Mouse (Mus musculus) CD4-positive, CD25-positive, alpha-beta regulatory T cell, adult 4 months (primary cell): ENCODE measurements at regions not wholly inside any gene's neighbourhood (a gene's known extent, or its start where the extent isn't known, plus 50 kb on each side); places are given as distances from the start of the nearest gene placed in this dataset.

Experiments
- ATAC-seq: one replicate; pipeline ENCODE4 v1.8.0; 2017

DNA sequence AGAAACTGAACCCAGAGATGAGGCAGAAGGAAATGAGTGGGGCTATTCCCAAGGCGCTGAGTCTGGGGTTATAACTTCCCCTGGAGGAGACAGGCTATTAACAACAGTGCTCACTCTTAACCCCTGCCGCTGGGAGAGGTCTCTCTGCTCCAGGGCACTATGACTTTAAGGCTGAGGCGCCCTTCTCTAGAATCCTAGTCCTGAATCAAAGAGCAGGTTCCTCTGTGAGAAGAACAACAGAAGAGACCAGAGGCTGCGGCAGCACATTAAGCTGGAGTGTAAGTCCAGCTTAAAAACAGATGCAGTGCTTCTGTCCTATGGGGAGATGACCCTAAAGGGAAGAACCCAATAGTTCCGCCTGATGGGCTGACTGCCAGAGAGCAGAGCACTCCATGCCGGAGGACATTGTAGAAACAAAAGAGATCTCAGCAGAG is 173.4 kb upstream of the Klf7 start:
- no peak for ATAC-seq

DNA sequence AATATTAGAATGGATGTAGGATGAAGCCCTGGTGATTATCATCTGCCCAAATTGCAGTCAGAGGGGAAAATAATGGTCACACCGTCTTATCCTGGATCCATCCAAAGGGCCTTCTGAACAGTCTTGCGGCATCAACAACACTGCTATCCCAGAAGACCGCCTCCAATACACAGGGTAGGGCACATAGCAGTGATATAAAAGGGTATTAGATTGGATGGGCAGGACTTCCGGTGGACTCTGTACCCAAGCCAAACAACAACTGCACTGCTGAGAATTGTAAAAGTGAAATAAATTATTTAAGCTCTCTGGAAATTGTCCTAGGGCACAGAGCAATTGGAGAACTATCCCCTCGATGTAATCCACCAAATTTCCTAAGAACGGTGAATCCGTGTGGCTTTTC is 173.0 kb upstream of the Klf7 start:
- ATAC-seq, result no peak

DNA sequence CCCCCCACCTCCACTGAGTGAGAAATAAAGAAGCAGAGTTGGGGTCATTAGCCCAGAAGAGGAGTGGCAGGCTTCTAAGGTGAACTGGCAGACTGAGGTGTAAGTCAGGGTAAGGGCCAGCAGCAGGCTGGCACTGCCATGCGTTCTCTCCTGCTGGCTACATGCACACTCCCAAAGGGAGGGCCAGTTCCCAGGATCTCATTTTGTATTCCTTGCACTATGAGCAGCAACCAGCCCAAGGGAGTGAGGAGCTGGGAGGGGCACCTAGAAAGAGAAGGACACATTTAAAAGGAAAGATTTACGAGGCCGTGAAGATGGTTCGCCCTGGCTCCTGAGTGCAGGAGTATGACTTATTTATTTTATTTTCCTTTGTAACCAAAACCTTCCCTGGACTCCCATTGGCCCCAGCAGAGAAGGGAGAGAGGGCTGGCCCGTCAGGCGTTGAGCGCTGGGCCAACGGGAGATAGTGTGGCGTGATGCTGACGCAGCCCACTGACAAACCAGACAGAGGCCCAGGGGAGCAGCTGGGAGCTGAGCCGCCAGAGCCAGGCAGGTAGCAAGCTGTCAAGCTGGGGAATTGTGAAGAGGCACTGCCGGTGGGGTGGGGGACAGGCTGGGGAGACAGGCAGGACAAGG is 166.8 kb upstream of the Klf7 start:
- no peak for ATAC-seq

DNA sequence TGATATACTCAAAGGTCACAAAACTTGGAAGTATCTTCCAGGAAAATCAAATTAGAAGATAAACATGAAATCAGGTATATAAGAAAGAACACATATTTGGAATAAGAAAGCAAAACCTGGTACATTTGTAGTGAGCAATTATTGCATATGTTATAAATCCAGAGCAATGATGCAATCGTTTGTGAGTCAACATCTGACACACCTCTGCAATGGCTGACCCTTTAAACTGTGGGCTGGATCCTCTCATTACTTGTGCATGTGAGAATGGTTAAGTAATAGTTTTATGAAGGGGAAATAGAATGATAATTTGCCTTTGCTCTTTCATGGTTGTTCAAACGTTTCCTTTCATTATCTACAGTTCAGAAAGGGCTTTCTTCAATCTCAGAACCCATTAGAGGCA is 165.0 kb upstream of the Klf7 start:
- ATAC-seq, result no peak

- no peak for ATAC-seq
Observed at GRCm38 (mm10) chr1:64284656-64285055, 162.6 kb upstream of the Klf7 start.

- no peak for ATAC-seq
Observed at GRCm38 (mm10) chr1:64275865-64276264, 153.8 kb upstream of the Klf7 start.

- no peak for ATAC-seq
Observed at GRCm38 (mm10) chr1:64275086-64275802, 153.2 kb upstream of the Klf7 start.

DNA sequence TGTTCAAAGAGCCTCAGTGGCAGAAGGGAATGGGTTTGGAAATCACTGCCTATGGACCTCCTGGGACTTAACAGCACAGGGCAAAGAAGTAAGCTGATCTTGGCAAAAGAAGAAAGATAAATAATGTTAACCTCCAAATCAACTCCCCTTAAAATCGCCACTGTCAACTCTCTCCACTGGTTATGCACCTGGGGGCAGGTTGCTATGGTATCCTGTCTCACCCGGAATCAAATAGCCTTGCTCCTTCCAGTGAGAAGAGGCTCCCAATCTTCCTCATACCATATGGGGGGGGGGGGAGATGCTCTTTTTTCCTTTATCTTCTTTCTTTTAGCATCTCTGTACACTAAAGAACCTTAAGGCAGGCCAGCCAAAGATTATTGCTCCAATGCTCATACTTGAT is 135.2 kb upstream of the Klf7 start:
- no peak for ATAC-seq

DNA sequence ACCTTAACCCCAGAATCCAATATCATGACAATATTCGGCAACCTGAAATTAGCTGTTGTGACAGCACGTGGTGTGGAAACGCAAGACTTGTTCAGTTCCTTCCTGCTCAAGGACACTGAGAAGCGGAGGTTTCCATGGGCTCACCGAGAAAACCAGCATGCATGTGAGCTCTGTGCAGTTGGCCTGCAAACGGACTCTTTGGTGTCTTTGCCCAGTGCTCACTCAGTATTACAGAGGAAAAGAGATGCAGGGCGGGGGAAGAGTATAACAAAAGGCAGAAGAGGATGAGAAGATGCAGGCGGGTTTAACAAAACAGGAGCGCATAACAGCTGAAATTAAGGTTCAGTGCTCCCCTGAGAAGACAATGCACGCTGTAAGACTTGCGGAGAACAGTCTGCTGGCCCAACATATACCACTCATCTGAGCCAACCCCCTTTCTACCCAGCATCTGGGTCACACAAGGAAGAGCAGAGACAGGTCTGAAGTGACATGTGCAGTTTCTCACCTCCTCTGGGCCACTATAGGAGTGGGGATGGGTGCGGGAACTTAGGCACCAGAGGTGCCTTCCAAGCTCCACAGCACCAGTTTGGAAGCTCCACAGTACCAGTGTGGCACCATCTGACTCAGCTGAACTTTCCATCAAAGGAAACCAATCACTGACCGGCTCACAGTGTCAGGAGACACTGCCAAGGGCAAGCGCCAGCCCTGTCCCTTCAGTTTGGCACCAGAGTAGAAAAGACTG is 133.6 kb upstream of the Klf7 start:
- ATAC-seq, result no peak

DNA sequence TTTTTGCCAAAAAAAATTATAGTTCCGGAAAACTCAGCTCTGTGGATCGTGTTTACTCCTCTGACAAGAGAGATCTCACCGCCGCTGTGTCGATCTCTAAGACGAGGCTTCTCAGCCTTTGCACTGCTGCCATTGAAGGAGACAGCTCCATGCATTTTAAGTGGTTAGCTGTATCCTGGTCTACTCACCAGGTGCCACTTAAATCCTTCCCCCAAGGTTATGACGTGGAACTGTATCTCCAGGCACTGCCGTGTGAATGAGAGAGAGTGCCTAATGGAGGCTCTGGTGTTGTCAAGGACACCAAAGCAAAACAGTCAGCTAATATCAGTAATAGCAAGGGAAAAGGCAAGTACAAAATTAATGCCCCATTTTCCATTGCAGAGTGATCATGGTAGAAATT is 132.6 kb upstream of the Klf7 start:
- no peak for ATAC-seq

DNA sequence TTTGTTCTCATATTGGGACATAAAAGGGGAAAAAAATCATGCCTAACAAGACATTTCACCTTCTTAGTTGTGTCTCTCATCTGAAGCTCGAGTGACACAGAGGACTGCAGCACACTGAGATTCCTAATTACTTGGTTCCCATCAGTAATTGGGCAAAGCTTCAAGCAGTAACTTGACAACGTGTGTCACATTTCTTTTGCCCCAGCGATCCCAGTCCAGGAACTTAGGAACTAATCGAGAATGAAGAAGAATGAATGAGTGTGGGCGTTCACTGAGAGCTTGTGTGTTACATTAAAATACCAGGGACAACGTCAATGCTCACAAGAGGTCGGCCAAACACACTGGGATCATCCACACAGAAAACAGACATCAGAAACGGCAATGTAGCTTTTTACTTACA is 131.9 kb upstream of the Klf7 start:
- no peak for ATAC-seq

DNA sequence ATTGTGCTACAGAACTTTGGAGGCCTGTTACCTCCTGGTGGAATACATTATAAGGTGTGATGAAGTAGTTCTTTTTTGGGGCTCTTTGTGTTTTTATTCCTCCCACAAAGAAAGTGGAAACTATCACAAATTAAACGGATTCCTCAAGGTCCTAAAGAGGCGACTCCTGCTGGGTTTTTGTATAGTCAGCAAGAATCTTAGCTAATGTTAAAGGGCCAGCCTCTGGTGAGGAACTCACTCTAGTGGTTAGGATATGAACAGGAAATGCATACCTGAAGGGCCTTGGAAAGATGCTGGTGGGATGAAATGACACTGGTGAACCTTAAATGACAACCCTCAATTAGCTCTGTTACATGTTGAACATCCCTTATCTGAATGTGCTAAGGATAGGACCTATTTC is 120.3 kb upstream of the Klf7 start:
- no peak for ATAC-seq

DNA sequence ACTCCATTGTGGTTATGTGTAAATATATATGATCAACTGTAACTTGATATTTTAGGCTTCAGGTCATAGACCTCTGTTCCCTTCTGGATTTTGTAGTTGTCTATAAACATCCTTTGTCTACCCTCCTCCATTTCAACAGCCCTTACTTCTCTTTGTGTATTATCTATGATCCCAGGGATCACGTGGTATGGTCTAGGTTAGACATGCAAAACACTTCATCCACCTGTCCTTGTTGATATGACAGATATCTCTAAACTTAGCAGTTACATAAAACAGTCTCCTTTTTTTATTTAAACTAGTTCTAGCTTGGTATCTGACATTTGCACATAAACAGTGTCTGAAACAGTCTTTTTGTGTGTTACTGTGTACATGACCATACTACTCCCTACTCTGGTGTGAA is 107.6 kb upstream of the Klf7 start:
- ATAC-seq, result no peak

GRCm38 (mm10) chr1:64226001-64226918 is 104.2 kb upstream of the Klf7 start:
- no peak for ATAC-seq

DNA sequence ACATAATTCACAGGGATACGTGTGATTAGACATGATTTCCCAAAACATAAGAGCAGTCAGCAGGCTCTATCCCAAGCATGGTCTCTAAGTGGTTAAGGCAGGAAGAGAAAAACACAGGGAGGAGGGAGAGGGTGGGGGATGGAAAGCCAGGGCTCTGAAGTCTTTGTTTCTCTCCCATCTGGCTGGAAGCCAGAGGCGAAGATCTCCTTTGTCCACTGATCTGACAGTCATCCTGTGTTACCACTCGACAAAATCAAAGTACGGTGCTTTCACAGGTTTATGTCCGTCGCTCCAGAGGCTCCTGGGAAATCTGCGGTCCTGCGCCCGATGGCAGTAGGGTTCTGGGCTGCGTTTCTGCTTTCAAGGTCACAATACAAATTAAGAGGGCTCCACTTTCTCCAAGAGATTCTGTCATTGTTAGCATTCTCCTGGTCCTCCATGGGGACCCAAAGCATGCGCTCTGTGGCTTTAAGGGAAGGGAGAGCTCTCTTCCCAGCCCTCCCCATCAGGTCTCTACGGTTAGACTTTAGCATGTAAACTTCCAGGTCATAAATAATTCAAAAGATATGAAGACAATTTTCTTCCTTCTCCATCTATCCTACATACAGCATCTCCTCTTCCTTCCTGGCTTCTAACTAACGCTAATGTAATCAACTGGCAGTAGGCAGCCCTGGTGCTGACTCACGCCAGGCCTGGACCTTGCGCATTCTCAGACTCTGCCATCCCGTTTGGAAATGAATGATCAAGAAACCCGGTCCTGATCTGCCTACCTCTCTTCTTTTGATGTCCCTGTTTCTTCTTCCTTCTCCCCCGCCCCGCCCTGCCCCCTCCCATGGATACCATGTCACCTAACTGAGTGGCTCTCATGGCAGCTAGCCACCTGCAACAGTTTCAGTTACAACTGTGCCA is 102.0 kb upstream of the Klf7 start:
- no peak for ATAC-seq

- ATAC-seq, result no peak
Observed at GRCm38 (mm10) chr1:64222475-64222874, 100.4 kb upstream of the Klf7 start.

DNA sequence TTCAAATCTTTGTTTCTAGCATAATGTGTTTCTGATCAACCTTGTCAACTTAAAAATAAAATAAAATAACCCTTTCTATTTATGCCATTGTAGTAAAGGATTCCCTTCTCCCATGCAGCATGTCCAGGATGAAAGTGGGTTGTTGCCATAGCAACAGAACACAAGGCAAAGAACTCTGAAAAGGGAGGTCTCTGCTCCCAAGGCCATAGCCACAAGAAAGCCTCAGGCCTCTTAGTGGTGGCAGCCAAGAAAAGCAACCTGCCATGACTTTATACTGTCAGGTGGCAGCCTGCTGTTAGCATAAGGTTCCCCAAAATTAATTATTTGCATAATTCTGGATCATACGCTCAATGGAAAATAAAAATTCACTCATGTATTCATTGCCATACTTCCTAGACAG is 98.4 kb upstream of the Klf7 start:
- no peak for ATAC-seq

DNA sequence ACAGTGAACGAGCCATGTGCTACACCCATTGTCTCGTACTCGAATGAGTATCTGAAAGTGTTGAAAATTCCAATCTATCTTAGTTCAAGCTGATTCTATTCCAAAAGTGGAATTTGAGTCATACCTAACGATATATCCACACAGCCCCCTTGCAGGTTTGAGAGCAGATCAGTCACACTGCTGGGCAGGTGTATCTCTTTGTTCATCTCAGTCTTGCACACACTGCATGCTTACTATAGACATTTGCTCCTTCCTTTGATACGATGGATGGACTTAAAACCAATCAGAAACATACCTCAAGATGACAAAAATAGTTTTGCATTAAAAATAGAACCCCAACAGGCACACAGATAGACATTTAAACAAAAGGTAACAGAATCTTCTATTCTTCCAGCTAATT is 98.0 kb upstream of the Klf7 start:
- no peak for ATAC-seq

DNA sequence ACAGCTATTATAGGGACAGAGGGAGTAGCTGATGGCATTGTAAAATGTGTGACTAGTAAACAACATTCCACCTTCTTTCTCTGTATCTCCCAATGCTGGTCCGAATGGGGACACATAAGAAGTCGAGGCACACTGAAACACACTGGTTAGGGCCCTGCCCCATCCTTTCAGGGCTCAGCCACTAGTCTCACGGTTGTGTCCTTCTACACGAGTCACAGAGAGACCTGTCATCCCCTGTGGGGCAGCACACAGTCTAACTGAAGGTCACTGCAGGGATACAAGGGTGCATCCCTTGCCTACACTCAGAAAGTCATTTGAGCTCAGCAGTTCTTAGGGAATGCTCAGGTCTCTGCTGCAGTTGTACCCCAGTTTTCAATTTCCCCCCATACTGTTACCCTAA is 93.6 kb upstream of the Klf7 start:
- ATAC-seq, result no peak

DNA sequence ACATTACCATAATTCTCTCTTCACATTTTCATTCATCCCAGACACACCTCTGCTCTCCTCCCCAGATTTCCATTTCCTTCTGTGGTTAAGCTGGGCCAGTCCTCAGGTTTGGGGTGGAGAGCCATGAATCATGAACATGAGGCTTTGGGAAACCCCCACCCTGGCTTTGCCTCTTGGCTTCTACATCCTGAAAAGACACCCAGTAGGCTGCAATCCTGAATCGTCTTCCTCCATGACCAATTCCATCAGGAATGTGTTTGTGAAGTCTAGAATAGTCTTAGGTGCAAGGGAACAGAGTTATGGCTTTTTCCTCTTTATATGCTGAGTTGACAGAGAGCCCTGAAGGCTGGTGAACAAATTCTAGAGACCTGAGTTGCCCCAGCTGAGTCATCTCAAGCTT is 87.0 kb upstream of the Klf7 start:
- no peak for ATAC-seq

GRCm38 (mm10) chr1:64200387-64201023 is 78.4 kb upstream of the Klf7 start:
- no peak for ATAC-seq
